In the genomic region with DNA sequence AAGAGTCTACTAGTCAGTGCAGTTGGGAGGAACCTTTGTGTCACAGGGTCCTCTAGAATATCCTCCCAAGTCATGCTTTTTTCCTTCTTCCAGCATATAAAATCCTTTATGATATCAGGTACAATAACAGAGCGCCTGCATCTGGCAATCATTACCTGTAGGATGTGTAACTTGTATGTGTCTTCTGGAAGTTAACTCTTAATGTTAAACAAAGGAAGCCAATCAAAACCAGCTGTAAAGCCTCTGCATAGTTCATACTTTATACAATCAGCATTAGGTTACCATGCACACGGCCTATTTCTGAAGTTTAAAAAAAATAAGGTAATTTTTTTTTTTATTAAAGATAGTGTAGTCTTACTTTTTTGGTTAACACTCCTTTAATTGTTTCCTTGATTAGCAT, we compare ENCODE assay signal across 27 mouse cellular contexts.
DNase-seq lines count a peak whose midpoint lies in the region; ATAC-seq and TF ChIP-seq lines count a peak whose summit lies in the region.
"Had no signal": no experiment of that assay in that cellular context is flagged by ENCODE, and none has a peak within 500 bp of the region (broad histone marks: within the 10 kb centered on the region; RNA-seq: fewer than 3 reads in every experiment).

No protein-coding gene starts in this region.

- no peak overlapping the region for H3K4me2 ChIP-seq in limb, embryonic 12.5 days
- no peak overlapping the region for H3K4me2 ChIP-seq in embryonic facial prominence, embryonic 12.5 days (replicated peaks)
- no peak overlapping the region for H3K4me2 ChIP-seq in limb, embryonic 14.5 days (replicated peaks; ENCODE audit: low read depth, low read length, severe bottlenecking)
- H3K4me2 ChIP-seq: embryonic facial prominence, embryonic 13.5 days; forebrain, embryonic 13.5 days; heart, embryonic 12.5 days; heart, embryonic 15.5 days; hindbrain, embryonic 13.5 days; intestine, embryonic 15.5 days had no signal

- no peaks in the 10 kb centered on the region for H3K36me3 ChIP-seq in limb, embryonic 12.5 days
- H3K36me3 ChIP-seq in limb, embryonic 10.5 days: no peaks in the 10 kb centered on the region
- no peaks in the 10 kb centered on the region for H3K36me3 ChIP-seq in embryonic facial prominence, embryonic 12.5 days
- no peaks in the 10 kb centered on the region for H3K36me3 ChIP-seq in limb, embryonic 14.5 days (ENCODE audit: control insufficient read depth, insufficient read depth, low read length)
- H3K36me3 ChIP-seq: embryonic facial prominence, embryonic 13.5 days; forebrain, embryonic 10.5 days; heart, embryonic 12.5 days; heart, embryonic 15.5 days; hindbrain, embryonic 10.5 days; hindbrain, embryonic 13.5 days; intestine, embryonic 15.5 days had no signal

- H3K9me3 ChIP-seq in limb, embryonic 12.5 days: no peaks in the 10 kb centered on the region
- no peaks in the 10 kb centered on the region for H3K9me3 ChIP-seq in limb, embryonic 10.5 days (replicated peaks)
- no peaks in the 10 kb centered on the region for H3K9me3 ChIP-seq in embryonic facial prominence, embryonic 12.5 days
- H3K9me3 ChIP-seq in limb, embryonic 14.5 days (ENCODE audit: control insufficient read depth, low read length): no peaks in the 10 kb centered on the region
- H3K9me3 ChIP-seq: embryonic facial prominence, embryonic 13.5 days; forebrain, embryonic 10.5 days; forebrain, embryonic 13.5 days; heart, embryonic 12.5 days; heart, embryonic 15.5 days; hindbrain, embryonic 10.5 days; hindbrain, embryonic 13.5 days; intestine, embryonic 15.5 days had no signal

- no peak overlapping the region for H3K4me3 ChIP-seq in limb, embryonic 12.5 days (replicated peaks)
- H3K4me3 ChIP-seq in limb, embryonic 10.5 days: no peak overlapping the region
- no peak overlapping the region for H3K4me3 ChIP-seq in embryonic facial prominence, embryonic 12.5 days
- no peak overlapping the region for H3K4me3 ChIP-seq in limb, embryonic 14.5 days (replicated peaks; ENCODE audit: low read length)
- H3K4me3 ChIP-seq: embryonic facial prominence, embryonic 13.5 days; forebrain, embryonic 10.5 days; forebrain, embryonic 13.5 days; gastrocnemius, adult 2 months; heart, embryonic 12.5 days; heart, embryonic 15.5 days; hindbrain, embryonic 10.5 days; hindbrain, embryonic 13.5 days; intestine, embryonic 15.5 days had no signal

- no peak overlapping the region for H3K9ac ChIP-seq in limb, embryonic 12.5 days (replicated peaks)
- no peak overlapping the region for H3K9ac ChIP-seq in embryonic facial prominence, embryonic 12.5 days
- H3K9ac ChIP-seq in limb, embryonic 14.5 days (ENCODE audit: low read depth, low read length, severe bottlenecking): no peak overlapping the region
- H3K9ac ChIP-seq: embryonic facial prominence, embryonic 13.5 days; forebrain, embryonic 13.5 days; heart, embryonic 12.5 days; heart, embryonic 15.5 days; hindbrain, embryonic 13.5 days; intestine, embryonic 15.5 days had no signal

- no peak for DNase-seq in limb, embryonic 10.5 days (ENCODE audit: low spot score)
- peak; percentile 47 for DNase-seq in limb, embryonic 14.5 days (ENCODE audit: low spot score)
- no peak for DNase-seq in layer of hippocampus, postnatal 10 days (ENCODE audit: low spot score in 2 of 2)
- DNase-seq in adipocyte (ENCODE audit: low spot score): no peak
- DNase-seq: adrenal gland, adult 8-10 months; adrenal gland, postnatal 36 days; cerebellum, adult 18-20 months; cerebellum, adult 9-11 months; gastrocnemius, adult 2 months; gastrocnemius, postnatal 25 days; heart, adult 18-20 months; heart, postnatal 10 days; heart, postnatal 36 days; kidney, adult 11 months had no signal

- no peak for ATAC-seq in limb, embryonic 12.5 days (ENCODE audit: insufficient number of reproducible peaks, insufficient read depth, low FRiP score, low TSS enrichment, low read depth)
- no peak for ATAC-seq in embryonic facial prominence, embryonic 12.5 days (ENCODE audit: insufficient number of reproducible peaks, insufficient read depth, low FRiP score, low TSS enrichment)
- 0 out of 2 replicates have a peak, but pooled peaks have one; percentile 53 for ATAC-seq in limb, embryonic 14.5 days (ENCODE audit: low FRiP score, low read depth)
- ATAC-seq: CD4-positive, CD25-positive, alpha-beta regulatory T cell, adult 4 months; forebrain, embryonic 13.5 days; forebrain, embryonic 16.5 days; hindbrain, embryonic 16.5 days; intestine, embryonic 15.5 days had no signal

- 49% methylated on average over 2 of the region's 2 CpGs for WGBS in limb, embryonic 12.5 days
- WGBS in limb, embryonic 10.5 days: 75% methylated on average over 2 of the region's 2 CpGs
- 41% methylated on average over 2 of the region's 2 CpGs for WGBS in embryonic facial prominence, embryonic 12.5 days
- 38% methylated on average over 2 of the region's 2 CpGs for WGBS in limb, embryonic 14.5 days

- H3K4me1 ChIP-seq in limb, embryonic 12.5 days (replicated peaks): peaks cover 14% of the 10 kb centered on the region
- peaks cover 5% of the 10 kb centered on the region for H3K4me1 ChIP-seq in limb, embryonic 10.5 days
- peaks cover 15% of the 10 kb centered on the region; the same call in 1 of the 2 replicates for H3K4me1 ChIP-seq in embryonic facial prominence, embryonic 12.5 days
- H3K4me1 ChIP-seq in limb, embryonic 14.5 days (ENCODE audit: control insufficient read depth, insufficient read depth, low read length): peaks cover 5% of the 10 kb centered on the region
- H3K4me1 ChIP-seq: forebrain, embryonic 10.5 days; forebrain, embryonic 13.5 days; heart, embryonic 12.5 days; heart, embryonic 15.5 days; hindbrain, embryonic 10.5 days; hindbrain, embryonic 13.5 days; intestine, embryonic 15.5 days had no signal

- H3K27me3 ChIP-seq in limb, embryonic 12.5 days: no peaks in the 10 kb centered on the region
- no peaks in the 10 kb centered on the region for H3K27me3 ChIP-seq in limb, embryonic 10.5 days (ENCODE audit: low read depth, poor library complexity, severe bottlenecking)
- no peaks in the 10 kb centered on the region for H3K27me3 ChIP-seq in embryonic facial prominence, embryonic 12.5 days
- no peaks in the 10 kb centered on the region for H3K27me3 ChIP-seq in limb, embryonic 14.5 days (ENCODE audit: control insufficient read depth, insufficient read depth, low read length)
- H3K27me3 ChIP-seq: embryonic facial prominence, embryonic 13.5 days; forebrain, embryonic 13.5 days; heart, embryonic 12.5 days; heart, embryonic 15.5 days; hindbrain, embryonic 13.5 days; intestine, embryonic 15.5 days had no signal

- no peak for TF ChIP-seq POLR2A in limb, embryonic 14.5 days (IDR thresholded peaks at IDR 0.05; ENCODE audit: borderline replicate concordance, extremely low read depth, insufficient read depth, insufficient read length)

- peak overlapping the region; percentile 59; the same call in 1 of the 2 replicates for H3K27ac ChIP-seq in limb, embryonic 12.5 days
- H3K27ac ChIP-seq in limb, embryonic 10.5 days: no peak overlapping the region
- peak overlapping the region; percentile 24; the same call in 1 of the 2 replicates for H3K27ac ChIP-seq in embryonic facial prominence, embryonic 12.5 days
- no peak overlapping the region for H3K27ac ChIP-seq in limb, embryonic 14.5 days (replicated peaks; ENCODE audit: low read depth, low read length)
- H3K27ac ChIP-seq: embryonic facial prominence, embryonic 13.5 days; forebrain, embryonic 10.5 days; forebrain, embryonic 13.5 days; heart, embryonic 15.5 days; hindbrain, embryonic 10.5 days; hindbrain, embryonic 13.5 days; intestine, embryonic 15.5 days had no signal

Comparison
In these comparisons a context has a peak if more than half of its experiments do, and no peak if none do; other contexts are left out.
1. H3K27ac ChIP-seq: peak in limb, embryonic 12.5 days (single experiment) and embryonic facial prominence, embryonic 12.5 days (single experiment); none in limb, embryonic 10.5 days (single experiment) and limb, embryonic 14.5 days (single experiment).